ENCODE assay signal across 13 mouse cellular contexts in the genomic region with DNA sequence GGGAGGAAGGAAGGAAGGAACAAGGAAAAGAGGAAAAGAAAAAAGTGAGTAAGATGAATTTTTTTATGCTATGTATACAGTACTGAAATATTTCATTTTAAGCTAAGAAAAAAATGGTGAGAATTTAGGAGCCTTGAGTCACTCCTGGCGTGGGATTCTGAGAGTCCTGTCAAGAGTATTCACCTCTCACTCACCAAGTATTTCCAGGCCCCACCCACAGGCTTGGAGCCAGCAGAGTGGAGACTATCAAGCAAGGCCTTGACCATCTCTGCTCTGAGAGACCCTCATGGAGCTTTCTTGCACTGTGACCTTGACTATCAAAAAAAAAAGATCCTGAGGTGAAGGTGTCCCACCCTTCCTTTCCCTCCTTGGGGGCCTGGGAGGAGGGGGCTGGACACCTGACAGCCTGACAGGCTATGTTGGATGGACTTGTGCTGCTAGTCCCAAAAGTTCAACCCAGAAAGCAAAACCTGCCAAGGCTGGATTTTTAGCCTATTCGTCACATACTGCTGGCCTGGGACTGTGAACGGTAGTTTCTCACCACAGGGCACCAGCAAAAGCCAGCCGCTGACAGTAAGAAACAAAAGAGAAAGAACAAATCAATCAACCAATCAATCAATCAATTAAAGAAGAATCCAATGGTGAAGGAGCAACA.
"Had no signal": no experiment of that assay in that cellular context is flagged by ENCODE, and none has a peak within 500 bp of the region (broad histone marks: within the 10 kb centered on the region; RNA-seq: fewer than 3 reads in every experiment).

No protein-coding gene starts in this region.

- H3K27ac ChIP-seq: limb, embryonic 12.5 days; liver, embryonic 15.5 days; macrophage; midbrain, embryonic 12.5 days had no signal

- DNase-seq: kidney, adult 8-10 months; kidney, postnatal 25 days; layer of hippocampus, adult 9-11 months; layer of hippocampus, postnatal 36 days; lung, adult 2 months; lung, postnatal 14 days; right cerebral cortex, postnatal 14 days; thymus, postnatal 4 days had no signal

- H3K4me3 ChIP-seq: limb, embryonic 12.5 days; liver, embryonic 15.5 days; megakaryocyte, embryonic 14.5 days; midbrain, embryonic 12.5 days had no signal
